Mouse (Mus musculus) cerebellum, adult 11 months (tissue): Measurements from ENCODE around the gene Pspc1.
"Not testable (repeated sequence)": the region's sequence is repeated elsewhere in the genome, so short reads cannot be mapped to it uniquely, and the experiment has no call there.

Experiments
- DNase-seq: peaks from one replicate; pipeline ENCODE4 v3.0.0; 2022

The Pspc1 gene

DNA sequence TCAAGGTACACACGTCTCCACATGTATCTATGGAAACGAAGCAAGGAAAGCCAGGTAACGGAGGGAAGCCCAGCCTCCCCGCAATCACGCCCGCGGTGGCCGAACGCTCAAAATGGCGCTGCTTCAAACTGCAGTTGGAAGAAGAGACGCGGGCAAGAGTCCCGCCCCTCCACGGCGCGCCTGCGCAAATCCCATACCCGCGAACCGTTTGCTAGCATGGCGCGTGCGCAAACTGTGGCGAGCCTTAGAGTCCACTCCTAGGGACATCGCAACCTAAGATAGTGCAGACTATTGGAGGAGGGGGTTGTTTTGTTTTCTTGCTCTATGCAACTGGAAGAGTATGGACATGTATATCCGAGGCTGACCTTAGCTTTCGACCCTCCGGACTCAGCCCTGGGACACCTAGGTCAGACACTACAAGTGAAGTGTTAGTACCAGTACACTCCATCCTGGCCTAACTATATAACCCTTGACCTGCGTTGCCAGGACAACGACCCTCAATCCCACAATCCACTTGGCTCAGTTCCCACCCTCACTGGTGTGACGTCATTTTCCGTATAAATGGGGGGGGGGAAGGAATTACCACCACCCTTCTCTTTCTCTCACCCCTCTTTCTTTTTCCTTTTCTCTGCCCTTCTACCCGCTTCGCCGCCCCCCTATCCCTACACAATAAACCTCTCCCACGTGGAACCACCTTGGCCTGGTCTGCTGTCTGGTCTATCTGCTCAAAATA, at the start of gene Pspc1:
Pspc1 (minus strand) TSS at position 117 of the 733 bp plus-strand sequence.
- peak; percentile 97 for DNase-seq

- DNase-seq: no peak
Measured at GRCm38 (mm10) chr14:56824562-56824961, 46.4 kb upstream of the Pspc1 start.

DNA sequence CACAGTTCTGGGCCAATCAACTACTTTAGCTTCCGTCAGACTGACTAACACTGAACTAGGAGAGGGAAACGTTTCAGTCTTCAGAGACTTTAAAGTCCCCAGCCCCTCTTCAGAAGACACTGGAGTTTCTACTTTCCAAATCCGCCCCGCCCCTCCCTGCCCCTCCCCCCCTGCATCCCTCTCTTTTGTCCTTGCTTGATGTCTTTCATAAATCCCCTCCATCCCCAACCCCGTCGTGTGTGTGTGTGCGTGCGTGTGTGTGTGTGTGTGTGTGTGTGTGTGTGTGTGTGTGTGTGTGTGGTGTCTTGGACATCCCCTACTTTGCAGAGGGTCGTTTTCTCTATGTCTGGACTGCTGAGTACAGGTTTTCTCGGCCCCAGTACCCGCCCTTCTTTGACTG, 39.5 kb upstream of the Pspc1 start:
- DNase-seq: no peak

DNA sequence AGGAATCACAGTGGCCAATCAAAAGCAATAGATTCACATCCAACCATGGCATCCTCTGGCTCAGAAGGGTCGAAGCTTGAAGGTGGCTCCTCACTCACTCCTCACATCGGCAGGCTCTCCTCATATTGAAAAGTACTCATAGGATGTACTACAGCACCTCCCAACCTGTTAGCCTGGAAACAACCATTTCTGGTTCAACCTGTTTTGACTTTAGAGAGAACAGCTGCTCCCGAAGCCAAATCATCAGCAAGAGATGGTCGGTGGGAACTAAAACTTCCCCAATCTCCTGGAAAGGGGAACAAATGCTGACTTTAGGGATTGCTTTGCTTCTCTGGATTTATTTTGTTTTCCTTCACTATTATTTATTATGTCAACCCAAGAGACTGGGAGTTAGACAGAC, 39.0 kb upstream of the Pspc1 start:
- no peak for DNase-seq

GRCm38 (mm10) chr14:56816541-56816940, 38.4 kb upstream of the Pspc1 start:
- DNase-seq: no peak

DNA sequence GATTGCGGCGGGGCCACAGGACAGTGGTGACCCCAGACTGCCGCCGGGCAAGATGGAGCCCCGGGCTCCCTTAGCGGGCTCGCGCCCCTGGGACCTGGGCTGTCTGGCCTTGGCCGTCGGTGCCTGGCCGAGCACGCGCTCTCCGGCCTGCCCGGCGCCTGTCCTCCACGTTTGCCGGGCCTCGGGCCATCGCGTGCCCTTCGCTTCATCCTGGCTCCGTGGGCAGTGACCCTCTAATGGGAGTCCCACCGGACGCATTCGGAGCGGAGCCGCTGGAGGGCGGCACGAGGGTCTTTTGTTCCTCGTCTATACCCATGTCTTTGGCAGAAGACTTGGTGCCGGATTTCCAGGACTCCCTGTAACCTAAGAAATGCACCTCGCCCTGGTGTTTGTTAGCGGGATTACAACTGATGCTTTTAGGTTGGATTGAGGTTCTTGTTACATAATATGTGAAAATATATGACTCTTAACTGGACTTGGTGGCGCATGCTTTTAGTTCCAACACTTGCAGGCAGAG, 34.5 kb upstream of the Pspc1 start:
- peak; percentile 78 for DNase-seq

DNA sequence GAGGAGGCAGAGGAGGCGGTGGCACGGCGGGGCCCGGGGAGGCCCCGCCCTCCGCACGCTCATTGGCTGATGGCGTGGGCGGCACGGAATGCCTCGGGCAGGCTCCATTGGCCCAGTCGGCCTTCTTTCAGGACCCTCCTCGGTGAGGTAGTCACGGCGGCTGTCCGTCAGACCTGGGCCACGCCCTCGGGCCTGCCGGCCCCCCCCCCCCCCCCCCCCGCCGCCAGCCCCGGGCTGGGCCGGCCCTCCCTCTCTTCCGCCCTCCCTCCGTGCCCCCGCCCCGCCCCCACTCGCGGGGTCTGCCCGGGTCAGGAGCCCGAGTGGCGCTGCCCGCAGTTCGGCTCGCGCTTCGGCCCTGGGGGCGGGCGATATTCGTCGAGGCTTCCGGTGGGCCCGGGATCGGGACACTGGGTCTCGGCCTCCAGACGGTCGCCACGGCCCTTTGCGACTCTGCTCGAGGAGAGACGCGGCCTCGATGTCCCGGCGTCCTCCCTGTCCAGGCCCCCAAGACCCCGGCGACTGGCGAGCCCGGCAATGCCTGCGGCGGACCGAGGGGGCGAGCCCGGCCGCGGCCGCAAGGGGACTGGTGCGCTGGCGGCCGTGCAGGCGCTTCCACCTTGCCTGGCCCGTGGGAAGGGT, 33.7 kb upstream of the Pspc1 start, which contains the start of gene Zmym5:
Zmym5 (minus strand) TSS at position 16 of the 639 bp plus-strand sequence.
- peak; percentile 90 for DNase-seq

DNA sequence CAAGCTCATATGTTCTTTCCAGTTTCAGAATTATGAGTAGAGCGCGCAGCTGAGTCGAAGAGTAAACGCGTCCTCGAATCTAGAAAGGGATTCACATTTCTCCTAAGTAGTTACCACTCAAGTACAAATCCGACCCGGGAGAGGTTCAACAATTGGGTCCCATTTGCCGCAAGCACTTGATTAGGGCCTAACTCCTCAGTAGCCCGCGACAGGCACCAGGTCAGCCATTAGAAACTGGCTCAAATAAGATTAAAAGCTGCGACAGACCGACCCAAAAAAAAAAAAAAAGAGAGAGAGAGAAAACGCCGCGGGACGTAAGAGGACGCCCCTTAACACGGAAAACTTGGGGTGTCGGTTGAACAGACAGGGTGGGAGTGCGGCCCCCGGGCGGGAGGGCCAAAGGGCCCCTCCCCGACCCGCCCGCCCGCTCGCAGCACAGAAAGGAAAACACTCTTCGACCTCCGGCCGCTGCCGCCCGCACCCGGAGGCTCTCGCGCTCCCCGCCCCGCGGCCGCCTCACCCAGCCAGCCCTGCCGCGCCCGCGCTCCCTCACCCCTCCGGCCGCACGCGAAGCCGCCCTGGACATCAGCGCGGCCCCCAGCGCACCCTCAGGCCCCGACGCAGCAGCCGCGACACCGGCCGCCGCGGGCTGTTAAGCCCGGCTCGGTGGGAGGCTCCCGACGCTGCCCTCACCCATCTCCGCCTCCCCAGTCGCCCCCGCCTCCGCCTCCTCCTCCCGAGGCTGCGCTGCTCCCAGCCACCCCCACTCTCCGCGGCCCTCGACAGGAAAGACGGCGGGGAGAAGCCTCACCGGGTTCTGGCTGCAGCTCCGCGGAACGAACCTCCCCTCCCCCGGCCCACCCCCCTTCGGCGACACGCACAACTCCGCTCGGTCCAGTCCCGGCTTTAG, 32.9 kb upstream of the Pspc1 start:
- DNase-seq: peak; percentile 45

DNA sequence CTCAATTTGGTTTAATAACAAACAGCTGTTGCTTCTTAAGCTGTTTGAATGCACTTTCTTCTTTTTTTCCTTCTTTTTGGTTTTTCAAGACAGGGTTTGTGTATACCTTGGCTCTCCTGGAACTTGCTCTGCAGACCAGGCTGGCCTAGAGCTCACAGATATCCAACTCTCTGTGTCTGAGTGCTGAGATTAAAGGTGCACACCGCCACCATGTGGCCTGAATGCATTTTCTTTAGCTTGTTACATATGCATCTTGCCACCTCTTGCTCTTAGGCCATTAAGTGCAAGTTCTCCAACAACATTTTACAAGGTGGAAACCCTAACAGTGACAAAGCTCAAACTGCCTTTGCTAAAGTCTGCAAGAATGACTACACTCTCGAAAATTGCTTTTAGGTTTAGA, 15.1 kb upstream of the Pspc1 start:
- peak; percentile 33 for DNase-seq

GRCm38 (mm10) chr14:56784575-56784974, 6.5 kb upstream of the Pspc1 start:
- no peak for DNase-seq

DNA sequence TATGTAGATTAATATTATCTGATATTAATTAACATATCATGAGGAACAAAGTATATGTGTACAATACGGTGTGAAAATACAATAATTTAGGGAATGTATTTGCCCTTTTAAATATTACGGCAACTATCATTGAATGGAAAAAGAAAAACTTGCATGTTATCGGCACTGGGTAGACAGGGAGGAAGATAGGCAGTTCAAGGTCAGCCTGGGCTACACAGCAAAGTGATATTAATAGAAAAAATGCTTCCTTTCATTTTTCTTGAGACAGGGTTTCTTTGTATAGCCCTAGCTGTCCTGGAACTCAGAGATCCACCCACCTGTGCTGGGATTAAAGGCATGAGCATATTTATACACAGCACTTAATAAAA, 801 bp upstream of the Pspc1 start:
- no peak for DNase-seq

- peak; percentile 65 for DNase-seq
Measured at GRCm38 (mm10) chr14:56777360-56778136, 568 bp downstream of the Pspc1 start.

DNA sequence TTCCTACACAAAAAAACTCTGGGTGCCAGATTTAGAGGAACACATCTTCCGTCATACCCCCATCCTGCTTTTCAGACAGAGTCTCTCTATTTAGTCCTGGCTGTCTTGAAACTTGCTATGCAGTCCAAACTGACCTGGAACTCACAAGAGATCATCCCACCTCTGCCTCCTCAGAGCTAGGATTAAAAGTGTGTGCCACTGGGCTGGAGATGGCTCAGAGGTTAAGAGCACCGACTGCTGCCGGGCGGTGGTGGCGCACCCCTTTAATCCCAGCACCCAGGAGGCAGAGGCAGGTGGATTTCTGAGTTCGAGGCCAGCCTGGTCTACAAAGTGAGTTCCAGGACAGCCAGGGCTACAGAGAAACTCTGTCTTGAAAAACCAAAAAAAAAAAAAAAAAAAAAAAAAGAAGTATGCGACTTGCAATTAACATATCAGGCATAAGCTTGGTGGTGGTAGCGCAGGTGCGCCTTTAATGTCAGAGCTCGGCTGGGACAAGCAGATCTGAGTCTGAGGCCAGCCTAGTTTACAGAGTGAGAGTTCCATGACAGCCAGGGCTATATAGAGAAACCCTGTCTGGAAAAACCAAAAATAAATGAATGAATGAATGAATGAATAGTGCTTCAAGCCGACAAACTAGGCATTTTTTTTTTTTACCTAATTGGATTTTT, 1.4 kb downstream of the Pspc1 start:
- DNase-seq: no peak

GRCm38 (mm10) chr14:56775416-56775815, 2.7 kb downstream of the Pspc1 start:
- no peak for DNase-seq

GRCm38 (mm10) chr14:56766438-56766837, 11.7 kb downstream of the Pspc1 start:
- not testable (repeated sequence) for DNase-seq

GRCm38 (mm10) chr14:56765117-56765516, 13.0 kb downstream of the Pspc1 start:
- DNase-seq: not testable (repeated sequence)

DNA sequence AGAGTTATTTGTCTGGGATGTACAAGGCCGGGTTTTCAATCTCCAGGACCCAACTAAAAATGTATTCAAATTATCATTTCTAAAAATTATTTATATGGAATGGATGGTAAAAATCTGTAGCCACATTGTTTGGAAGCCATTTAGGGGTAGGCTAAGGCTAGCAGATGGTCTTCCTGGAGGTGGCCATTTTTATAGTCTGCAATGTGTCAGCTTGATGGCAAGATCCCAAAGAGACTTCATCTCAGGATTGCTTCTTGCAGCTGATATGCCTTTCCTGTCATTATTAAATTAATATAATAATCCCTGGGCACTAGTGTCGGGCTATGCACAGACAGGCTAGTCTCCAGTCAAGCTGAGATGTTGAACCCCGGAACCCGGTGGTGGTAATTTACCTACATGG, 26.8 kb downstream of the Pspc1 start:
- DNase-seq: peak; percentile 13

- DNase-seq: no peak
Measured at GRCm38 (mm10) chr14:56740175-56740574, 37.9 kb downstream of the Pspc1 start.

DNA sequence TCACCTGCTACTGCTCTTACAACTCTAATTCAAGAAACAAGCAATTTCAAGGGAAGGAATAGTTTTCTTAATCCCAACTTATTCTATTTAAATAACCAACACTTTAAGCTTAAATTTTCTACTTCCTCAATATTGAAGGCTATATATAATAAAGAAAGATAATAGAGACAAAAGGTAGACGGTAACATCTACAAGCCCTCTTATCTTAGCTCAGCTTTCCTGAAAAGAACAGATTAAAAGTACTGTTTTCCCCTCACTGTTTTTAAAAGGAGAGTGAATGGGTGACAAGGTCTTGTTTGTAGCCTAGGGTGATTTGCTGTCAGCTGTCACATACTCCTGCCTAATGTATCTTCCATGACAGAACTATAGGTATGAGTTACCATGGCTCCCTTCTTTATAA, 51.6 kb downstream of the Pspc1 start:
- DNase-seq: no peak

DNA sequence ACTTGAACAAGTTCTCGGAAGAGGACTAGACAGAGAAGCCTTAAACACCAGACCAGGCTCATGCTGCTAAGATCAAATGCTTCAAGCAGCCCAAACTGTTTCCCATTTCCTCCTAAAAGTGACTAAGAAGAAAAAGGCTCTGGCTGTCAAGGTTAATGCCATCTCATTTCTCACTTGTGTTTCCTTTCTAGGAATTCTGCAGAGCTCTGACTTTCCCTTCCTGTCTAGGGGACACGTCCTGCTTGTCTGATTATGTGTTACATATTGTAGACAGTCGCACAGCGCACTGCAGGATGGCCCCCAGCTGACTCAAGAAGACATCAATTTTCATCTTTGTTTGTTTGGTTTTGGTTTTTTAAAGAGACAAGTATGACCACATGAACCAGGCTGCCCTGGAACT, 72.4 kb downstream of the Pspc1 start:
- no peak for DNase-seq

GRCm38 (mm10) chr14:56702644-56703043, 75.5 kb downstream of the Pspc1 start:
- DNase-seq: no peak

- DNase-seq: no peak
Measured at GRCm38 (mm10) chr14:56697836-56698235, 80.3 kb downstream of the Pspc1 start.
